Mouse (Mus musculus): ENCODE data around the gene Gm10318.

The Gm10318 gene

DNA sequence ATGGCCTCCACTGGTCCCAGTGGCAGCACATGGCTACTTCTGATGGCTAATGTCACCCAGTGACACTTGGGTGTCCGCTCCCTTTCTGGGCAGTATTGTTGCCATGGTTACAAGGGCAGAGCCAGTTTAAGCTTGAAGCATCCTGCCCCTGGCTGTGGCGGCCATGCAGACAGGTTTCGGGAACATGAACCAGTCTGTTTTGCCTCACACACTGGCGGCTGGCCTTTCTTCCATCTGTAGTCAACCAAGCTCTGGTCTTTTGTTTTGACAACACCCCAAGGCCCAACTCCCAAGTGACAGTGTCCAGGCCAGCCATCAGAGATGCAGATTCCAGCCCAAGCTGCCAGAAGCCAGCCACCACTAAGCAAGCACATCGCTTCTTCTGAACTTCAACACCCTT lies 42.9 kb downstream of the Gm10318 start:
- DNase-seq (ENCODE audit: low read depth), result no peak

- no peak for DNase-seq (ENCODE audit: low read depth)
Observed at GRCm38 (mm10) chr10:77900126-77900525, 47.5 kb downstream of the Gm10318 start.

DNA sequence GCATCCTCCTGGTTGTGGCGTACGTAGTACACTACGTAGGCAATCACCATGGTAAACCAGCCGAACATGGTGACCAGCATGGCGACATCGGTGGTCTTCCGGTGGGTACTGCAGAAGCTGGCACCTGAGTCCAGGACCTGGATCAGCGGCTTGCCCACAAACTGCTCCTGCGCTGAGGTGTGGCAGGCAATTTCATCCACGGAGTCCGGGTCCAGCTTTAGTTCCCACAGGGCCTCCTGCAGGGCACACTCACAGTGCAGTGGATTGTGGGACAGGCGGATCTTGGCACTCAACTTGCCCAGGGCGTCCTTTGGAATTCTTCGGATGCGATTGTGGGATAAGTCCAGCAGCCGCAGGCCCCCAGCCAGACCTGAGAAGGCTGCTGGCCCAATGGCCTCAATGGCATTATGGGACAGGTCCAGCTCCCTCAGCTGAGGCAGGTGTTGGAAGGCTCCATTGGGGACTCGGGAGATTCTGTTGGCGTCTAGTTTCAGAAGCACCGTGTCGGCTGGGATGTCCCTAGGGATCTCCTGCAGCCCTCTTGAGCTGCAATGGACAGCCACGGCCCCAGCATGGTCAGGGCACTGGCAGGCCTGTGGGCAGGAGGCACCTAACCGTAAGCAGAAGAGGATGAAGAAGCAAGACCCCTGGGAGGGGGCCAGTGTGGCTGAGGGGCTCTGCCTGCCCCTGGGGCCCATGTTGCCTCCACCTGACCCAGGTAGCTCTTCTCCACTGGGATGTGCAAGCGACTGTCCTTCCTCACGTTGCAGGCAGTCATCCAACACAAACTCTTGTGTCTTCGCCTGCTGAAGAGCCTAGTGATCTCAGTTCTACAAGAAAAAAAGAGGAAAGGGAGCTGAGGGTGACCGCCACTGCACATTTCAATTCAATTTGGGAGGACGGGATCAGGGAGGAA lies 48.5 kb downstream of the Gm10318 start:
- DNase-seq (ENCODE audit: low read depth), result no peak

GRCm38 (mm10) chr10:77901871-77902210 lies 49.2 kb downstream of the Gm10318 start:
- no peak for DNase-seq (ENCODE audit: low read depth)

- no peak for DNase-seq (ENCODE audit: low read depth)
Observed at GRCm38 (mm10) chr10:77902211-77902893, 49.7 kb downstream of the Gm10318 start, which contains the start of gene Lrrc3. Lrrc3 (minus strand) TSS chr10:77902536.

DNA sequence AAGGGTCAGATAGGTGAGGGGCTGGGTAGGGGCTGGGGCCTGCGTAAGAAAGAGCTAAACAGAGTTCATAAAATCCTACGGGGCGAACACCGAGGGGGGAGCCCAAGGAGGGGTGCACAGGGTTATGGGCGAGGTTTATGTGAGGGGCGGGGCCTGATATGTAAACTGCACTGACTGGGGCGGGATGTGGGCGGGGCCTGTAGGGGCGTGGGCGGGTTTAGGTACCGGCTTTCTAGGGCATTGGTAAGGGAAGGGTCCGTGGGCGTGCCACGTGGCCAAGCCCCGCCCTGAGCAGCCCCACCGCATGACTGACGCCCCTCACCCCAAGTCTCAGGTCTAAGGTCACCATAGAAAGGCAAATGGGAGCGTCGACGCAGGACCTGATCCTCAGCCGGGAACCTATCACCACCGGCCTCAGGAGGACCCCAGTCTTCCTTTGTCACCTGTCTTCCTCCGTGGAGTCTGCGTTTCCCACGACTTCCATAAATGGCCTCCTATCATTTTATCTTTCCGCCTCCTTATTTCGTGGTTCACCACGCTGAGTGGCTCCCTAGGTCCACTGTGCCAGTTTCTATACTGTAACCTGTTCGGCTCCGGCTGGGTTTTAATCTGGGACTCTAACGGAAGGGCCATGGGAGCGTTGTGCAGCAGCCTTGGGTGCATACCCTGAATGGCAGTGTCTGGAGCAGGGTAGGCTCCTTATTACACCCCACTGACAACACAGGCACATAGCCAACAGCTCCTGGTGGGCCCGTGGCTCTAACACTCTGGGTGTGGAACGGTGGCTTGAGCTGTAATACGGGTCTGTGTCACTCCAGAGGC lies 50.4 kb downstream of the Gm10318 start:
- no peak for DNase-seq (ENCODE audit: low read depth)

Data from NIH3T3 (cell line).